Mouse (Mus musculus): ENCODE data around the gene Aen. TPM values are rescaled to one million over a fixed set of nuclear protein-coding genes. Genes with fewer than 3 reads are reported as not detected.

Gene Aen
- 10 to 100 TPM; 20.3 to 21.5 TPM for total RNA-seq (2021)

DNA sequence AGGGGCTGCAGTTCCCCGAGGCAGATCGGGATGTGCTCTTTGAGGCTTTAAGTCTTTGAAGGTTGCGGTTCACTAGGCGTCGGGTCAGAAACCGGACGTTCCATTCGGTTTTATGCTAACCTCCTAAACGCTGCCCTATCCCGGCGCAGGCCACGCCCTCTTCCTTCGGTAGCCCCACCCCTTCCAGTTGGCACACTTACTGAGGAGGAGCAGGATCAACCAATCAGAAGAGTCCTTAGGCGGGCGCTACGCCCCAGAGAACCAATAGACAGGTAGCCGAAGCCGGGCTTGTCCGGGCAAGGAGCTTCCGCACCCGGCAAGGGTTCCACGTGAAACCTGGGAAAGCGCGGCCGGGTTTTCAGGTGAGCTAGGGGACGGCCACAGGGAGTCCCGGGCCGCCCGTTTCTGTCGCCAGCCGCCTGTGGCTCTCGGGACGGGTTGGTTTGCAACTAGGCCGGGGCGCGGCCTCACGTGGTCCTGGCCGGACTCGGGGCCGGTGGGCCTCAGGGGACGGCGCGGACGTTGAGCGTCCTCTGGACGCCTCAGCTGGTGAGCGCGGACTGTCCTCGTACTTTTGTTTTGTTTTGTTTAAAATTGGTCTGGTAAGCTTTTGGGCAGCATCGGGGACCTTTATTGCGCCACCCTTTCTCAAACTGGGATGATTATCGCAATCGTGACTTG lies at the start of gene Aen:
TSS of gene Aen (plus strand) at position 202 of the 681 bp plus-strand sequence.
- intact Hi-C loops (cut with DNase I): loop anchor here (10.0 kb wide), 1 partner anchor 459 kb away; no protein-coding TSS in a partner anchor
- peak; percentile 93 to 99 for DNase-seq (ENCODE audit: low spot score in 2 of 2)

DNA sequence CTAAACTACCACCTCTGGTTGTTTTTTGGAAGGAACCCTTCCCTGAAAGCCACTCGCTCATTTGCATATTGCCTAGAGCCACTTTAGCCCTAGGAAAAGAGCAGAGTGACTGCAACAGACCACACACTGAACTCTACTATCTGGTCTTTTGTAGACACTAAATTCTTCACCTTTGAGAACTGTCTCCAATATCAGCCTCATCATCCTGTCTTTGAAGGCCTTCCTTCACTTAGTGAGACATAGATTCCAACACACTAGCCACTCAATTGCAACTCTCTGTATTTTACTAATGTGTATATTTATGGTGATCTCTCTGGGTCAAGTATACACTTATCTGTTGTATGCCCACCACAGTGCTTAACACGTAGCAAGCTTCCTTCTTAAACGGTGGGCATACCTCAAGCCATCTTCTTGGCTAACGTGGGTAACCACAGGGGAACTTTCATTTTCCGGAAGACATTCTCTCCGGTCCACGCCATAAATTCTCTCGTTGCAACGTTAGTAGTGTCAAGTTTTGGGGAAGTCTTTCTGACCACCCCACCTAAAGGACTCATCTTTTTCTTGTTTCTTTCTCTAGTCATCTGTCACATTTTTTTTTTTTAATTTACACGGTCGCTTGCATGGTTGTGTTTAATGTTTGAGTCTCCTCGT lies 49.5 kb upstream of the Aen start:
- DNase-seq (ENCODE audit: low spot score in 2 of 2): no peak
- intact Hi-C loops (cut with DNase I): loop anchor here (2.0 kb wide), 1 partner anchor 47 kb away; no protein-coding TSS in a partner anchor

- peak; percentile 92 to 93 for DNase-seq (ENCODE audit: low spot score in 2 of 2)
- intact Hi-C loops (cut with DNase I): loop anchor here (2.0 kb wide), 1 partner anchor 48 kb away; no protein-coding TSS in a partner anchor
These were observed 48.8 kb upstream of the Aen start, which contains the start of gene Det1 for GRCm38 (mm10) chr7:78846737-78847434. Det1 (minus strand) TSS chr7:78847263.

DNA sequence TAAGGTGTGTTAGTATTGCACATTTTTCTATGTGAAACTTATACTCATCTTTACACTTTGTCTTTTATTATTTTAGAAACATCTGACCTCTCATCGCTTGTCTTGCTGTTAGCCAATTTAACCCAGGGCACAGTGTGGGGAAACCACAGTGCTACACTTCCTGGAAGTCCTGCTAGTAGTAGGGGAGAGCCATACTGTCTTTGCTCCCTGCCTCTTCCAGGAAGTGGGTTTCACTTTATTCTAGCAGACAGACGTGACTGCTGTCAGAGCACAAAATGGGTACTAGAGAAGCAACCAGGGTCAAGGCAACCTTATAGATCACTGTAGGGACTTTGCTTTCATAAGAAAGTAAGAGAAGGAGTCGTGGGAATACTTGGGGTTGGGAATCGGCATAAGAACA lies 41.6 kb upstream of the Aen start:
- intact Hi-C loops (cut with DNase I): no loop called here
- no peak for DNase-seq (ENCODE audit: low spot score in 2 of 2)

DNA sequence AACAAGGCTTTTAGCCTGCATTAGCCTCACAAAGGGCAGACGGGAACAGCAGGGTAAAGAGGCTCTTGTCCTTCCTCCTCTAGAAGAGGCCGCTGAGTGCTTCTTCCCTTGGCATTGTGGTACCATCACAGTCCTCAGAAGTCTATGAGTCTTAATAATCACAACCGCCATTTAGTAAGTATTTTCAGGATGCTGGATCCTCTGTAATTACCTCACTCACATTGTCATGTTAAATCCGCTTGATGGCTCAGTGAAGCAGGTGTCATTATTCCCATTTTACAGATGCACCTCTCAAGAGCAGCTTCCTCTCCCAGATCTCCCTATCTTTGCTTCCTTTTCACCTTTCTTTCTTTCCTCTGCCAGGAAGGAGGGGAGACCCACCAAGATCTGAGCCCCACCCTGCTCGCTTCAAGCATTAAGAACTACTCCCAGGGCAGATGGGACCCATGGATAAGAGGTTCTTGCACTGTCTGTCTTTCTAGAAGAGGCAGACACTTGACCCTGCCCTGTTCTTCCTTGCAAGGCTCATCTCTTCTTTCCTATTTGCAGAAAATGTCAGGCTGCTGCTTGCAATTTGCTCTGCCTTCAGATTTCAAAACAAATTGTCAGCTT lies 40.5 kb upstream of the Aen start:
- no peak for DNase-seq (ENCODE audit: low spot score in 2 of 2)
- intact Hi-C loops (cut with DNase I): no loop called here

DNA sequence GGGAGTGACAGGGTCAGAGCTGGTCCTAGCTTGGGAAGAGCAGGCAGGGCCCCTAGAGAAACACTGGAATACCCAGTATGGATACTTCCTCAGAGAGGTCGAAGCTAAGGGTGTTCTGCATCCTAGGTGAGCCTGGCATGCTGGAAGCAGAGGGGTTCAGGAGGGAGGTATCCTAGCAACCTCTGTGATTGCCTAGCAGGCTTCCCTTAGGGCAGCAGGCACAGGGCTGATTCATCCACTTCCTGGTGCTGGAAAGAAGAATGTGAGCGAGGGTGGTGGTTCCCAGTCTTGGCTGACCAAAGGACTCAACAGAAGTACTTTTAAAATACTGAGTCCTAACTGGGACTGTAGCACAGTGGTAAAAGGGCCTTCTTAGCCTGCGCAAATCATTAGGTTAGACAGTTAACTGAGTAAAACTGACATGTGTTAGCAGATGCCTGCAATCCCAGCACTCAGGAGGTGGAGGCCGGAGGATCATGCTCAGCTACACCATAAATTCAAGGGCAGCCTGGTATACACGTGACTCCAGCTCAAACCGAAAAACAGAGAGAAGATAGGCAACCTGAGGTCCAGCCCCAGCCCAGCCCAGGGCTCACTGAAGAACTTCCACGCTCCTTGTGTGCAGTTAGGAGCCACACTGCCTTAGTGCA lies 31.7 kb upstream of the Aen start:
- DNase-seq (ENCODE audit: low spot score in 2 of 2): no peak
- intact Hi-C loops (cut with DNase I): no loop called here

DNA sequence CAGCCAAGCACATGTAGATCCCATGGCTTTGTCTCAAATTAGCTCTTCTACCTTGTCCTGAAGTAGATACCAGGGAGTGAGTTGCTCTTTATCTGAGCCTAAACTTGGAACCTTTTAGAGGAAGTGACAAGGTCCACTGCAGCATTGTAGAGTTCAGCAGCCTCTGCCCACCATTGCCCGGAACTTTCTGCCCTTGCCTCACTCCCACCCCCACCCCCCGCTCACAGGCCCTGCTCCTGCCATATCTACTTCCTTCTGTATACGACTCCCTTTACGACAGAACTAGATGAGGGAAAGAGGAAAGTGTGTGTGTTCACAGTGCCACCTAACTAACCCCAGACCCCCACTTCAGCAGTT lies 31.2 kb upstream of the Aen start:
- no peak for DNase-seq (ENCODE audit: low spot score in 2 of 2)
- intact Hi-C loops (cut with DNase I): no loop called here

- no peak for DNase-seq (ENCODE audit: low spot score in 2 of 2)
- intact Hi-C loops (cut with DNase I): no loop called here
These were observed 30.3 kb upstream of the Aen start for GRCm38 (mm10) chr7:78865212-78865949.

DNA sequence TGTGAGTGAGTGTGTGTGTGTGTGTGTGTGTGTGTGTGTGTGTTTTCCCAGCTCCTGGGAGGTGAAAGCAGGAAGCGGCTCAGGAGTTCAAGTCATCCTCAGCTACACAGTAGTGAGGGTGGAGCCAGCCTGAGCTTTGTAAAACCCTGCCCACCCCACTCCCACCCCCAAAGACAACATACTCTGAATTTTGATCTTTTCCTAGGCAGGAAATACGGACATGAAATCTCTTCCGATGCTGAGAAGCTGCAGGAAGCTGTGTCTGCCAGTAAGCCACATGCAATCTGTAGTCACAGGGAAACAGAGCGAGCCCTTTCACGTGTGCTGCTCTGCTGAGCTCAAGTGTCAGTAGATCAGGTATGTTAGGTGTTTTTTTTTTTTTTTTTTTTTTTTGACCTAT lies 26.9 kb upstream of the Aen start:
- intact Hi-C loops (cut with DNase I): no loop called here
- no peak for DNase-seq (ENCODE audit: low spot score in 2 of 2)

DNA sequence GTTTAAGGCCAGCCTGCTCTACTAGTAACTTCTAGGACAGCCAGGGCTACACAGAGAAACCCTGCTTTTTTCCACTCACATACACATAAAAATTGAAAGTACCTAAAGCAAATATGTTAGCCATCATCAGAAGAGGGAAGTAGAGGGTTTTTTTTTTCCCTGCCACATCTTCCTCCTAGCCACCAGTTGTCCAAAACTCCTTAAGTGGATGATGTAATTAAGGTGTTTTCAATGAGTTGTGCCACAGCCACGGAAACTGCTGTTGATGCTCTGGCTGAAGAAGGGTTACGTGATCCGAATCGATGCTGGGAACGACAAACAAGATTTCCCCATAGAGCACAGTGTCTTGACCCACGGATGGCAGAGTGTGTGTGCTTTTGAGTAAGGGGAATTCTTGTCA lies 23.3 kb upstream of the Aen start:
- DNase-seq (ENCODE audit: low spot score in 2 of 2): no peak
- intact Hi-C loops (cut with DNase I): no loop called here

DNA sequence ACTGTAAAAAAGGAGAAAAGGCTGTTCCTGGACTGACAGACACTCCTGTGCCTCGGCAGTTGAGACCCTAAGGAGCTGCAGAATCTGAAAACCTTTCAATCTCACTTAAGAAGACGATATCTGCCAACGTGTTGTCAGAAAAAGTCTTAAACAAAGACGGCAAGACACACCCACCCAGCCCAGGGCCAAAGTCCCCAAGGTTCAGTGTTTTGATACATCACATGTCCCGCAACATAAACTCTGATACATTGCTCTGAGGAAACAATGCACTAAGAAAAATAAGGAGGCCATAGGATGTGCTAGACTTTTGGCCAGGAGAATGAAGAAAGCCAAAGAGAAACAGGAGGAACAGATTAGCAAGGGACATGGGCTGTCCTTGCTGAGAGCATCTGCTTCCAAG lies 22.8 kb upstream of the Aen start:
- intact Hi-C loops (cut with DNase I): no loop called here

DNA sequence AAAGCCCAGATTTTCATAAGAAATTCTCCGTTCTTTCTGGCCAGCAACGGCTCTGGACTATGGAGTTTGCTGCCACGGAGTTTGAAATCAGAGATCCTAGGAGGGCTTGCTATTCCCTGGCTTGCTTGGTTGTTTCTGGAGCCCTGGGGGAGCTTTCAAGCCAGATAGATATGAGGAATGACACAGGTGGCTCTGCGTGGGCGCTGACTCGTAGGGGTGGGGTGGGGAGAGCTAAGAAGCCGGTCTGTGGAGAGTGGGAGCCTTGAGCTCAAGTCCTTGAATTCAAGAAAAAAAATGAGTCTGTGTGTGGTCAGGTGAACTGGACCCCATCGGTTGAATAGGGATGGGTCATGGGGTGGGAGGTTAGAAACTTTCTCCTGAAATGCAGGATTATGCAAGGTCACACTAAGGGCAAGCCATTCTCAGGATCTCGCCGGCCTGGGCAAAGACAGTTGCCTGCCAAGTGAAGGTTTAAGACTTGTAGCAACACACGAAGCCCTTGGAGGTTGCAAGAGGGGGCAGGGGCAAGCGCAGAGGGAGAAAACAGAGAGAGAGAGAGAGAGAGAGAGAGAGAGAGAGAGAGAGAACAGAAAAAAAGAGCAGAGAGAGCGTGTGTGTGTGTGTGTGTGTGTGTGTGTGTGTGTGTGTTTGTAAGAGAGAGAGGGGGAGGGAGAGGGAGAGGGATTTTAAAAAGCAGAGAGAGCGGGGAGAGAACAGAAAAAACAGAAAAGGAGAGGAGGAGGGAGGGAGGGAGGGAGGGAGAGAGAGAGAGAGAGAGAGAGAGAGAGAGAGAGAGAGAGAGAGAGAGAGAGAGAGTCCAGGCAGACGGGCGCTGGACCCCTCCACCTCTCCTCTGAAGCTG lies 13.8 kb upstream of the Aen start:
- intact Hi-C loops (cut with DNase I): loop anchor here (10.0 kb wide), 1 partner anchor 297 kb away; no protein-coding TSS in a partner anchor
- no peak for DNase-seq (ENCODE audit: low spot score in 2 of 2)

More for the DNA sequence above, 22.8 kb upstream of the Aen start:
- no peak for DNase-seq (ENCODE audit: low spot score in 2 of 2)

- peak; percentile 39 to 61 for DNase-seq (ENCODE audit: low spot score in 2 of 2)
- intact Hi-C loops (cut with DNase I): loop anchor here (10.0 kb wide), 1 partner anchor 298 kb away; no protein-coding TSS in a partner anchor
These were observed 13.2 kb upstream of the Aen start for GRCm38 (mm10) chr7:78882469-78882837.

DNA sequence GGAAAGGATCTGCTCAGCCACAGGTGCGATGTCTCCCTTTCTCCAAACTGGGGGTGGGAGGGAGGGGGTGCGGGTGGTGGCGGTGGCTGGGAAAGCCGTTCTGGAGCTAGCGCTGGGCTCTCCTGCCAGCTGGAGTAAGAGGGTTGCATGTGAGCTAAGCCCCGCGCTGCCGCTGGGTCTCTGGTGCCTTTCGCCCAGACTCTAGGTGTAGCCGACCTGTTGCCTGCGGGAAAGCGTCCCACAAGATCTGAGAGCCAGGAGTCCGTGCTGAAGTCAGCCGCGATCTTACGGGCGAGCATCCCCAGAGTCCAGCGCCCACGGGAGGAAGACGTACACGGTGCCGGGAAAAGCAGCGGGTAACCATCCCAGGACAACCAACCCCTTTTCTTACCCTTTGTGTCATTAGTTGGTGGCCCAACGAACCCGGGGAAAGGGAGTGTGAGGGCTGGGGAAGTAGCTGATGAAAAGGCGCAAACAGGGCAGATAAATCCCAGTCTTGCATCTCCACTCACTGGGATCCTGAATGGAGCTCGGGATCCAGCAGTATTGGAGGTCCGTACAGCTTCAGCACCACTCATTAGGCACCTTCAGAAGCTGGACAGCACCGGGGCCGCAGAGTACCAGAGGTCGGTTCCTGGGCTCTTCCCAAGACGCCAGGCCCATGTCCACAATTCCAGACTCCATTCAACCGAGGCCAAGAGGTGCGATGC lies 12.5 kb upstream of the Aen start:
- intact Hi-C loops (cut with DNase I): loop anchor here (10.0 kb wide), 1 partner anchor 298 kb away; no protein-coding TSS in a partner anchor
- no peak for DNase-seq (ENCODE audit: low spot score in 2 of 2)

DNA sequence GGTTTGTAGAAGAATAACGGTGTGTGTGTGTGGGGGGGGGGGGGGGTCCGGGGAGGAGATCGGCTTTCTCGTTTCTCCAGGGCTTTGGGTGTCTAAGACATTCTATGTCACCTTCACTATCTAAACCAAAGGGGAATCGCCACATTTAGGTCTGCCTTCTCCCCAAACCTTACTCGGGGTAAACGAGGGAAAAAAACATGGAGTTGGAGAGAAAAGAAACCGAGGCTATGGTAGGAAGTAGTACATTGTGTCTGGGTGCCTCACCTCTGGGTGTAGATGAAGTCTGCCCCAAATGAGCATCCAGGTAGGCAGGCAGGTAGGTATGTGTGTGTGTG lies 12.0 kb upstream of the Aen start:
- intact Hi-C loops (cut with DNase I): loop anchor here (10.0 kb wide), 1 partner anchor 299 kb away; no protein-coding TSS in a partner anchor
- no peak for DNase-seq (ENCODE audit: low spot score in 2 of 2)

DNA sequence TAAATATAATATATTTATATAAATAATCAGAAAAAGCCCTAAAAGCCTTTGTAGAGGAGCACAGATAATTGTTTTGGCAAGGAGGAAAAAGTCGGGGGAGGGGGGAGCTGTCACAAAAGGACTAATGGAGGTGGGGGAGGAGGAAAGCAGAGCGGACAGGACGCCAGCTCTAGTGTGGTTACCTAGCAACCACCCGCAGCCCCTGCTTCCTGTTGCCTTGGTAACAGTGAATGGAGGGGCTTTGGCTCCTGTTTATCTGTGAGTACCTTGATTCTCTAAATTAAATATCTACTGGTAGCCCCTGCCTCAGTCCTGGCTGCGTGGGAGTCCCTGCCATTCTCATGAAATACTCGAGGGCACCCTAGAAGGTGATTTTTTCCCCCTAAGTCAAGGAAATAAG lies 11.5 kb upstream of the Aen start:
- peak in 1 of 2 experiments; percentile 49 for DNase-seq (ENCODE audit: low spot score in 2 of 2)
- intact Hi-C loops (cut with DNase I): loop anchor here (10.0 kb wide), 1 partner anchor 299 kb away; no protein-coding TSS in a partner anchor

- intact Hi-C loops (cut with DNase I): loop anchor here (10.0 kb wide), 1 partner anchor 301 kb away; no protein-coding TSS in a partner anchor
- no peak for DNase-seq (ENCODE audit: low spot score in 2 of 2)
These were observed 10.2 kb upstream of the Aen start for GRCm38 (mm10) chr7:78885404-78885803.

Measured in left cerebral cortex, postnatal 25 days (tissue).